Mouse (Mus musculus) thymus, adult 18-20 months (tissue): ENCODE measurements at regions not wholly inside any gene's neighbourhood (a gene's known extent, or its start where the extent isn't known, plus 50 kb on each side); places are given as distances from the start of the nearest gene placed in this dataset.
"Not testable (repeated sequence)": the region's sequence is repeated elsewhere in the genome, so short reads cannot be mapped to it uniquely, and the experiment has no call there.

Experiments
- DNase-seq, 2 experiments: peaks; one replicate each; pipeline ENCODE4 v3.0.0; 2022; ENCODE audit warnings: mixed read lengths in 2 of 2

- DNase-seq: no peak
Measured at GRCm38 (mm10) chr7:82047456-82047855, 55.4 kb upstream of the Bnc1 start.

DNA sequence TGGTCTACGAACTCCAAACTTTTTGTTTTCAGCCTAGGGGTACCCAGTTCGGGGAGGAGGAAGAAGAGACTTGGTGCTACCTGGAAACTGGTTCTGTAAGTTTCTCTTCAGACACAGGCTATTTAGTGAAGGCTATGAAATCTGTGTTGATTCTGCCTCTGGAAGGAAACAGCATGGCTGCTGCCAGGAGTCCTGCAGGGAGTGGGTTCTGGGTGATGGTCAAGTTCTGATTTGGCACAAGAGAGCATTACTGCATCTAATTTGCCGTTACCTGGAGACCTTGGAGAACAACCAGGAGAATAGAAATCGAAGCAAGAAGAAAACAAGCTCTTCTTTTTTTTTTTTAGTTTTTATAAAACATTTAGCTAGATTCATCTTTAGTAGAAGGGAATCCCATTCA is 61.3 kb upstream of the Bnc1 start:
- no peak for DNase-seq

DNA sequence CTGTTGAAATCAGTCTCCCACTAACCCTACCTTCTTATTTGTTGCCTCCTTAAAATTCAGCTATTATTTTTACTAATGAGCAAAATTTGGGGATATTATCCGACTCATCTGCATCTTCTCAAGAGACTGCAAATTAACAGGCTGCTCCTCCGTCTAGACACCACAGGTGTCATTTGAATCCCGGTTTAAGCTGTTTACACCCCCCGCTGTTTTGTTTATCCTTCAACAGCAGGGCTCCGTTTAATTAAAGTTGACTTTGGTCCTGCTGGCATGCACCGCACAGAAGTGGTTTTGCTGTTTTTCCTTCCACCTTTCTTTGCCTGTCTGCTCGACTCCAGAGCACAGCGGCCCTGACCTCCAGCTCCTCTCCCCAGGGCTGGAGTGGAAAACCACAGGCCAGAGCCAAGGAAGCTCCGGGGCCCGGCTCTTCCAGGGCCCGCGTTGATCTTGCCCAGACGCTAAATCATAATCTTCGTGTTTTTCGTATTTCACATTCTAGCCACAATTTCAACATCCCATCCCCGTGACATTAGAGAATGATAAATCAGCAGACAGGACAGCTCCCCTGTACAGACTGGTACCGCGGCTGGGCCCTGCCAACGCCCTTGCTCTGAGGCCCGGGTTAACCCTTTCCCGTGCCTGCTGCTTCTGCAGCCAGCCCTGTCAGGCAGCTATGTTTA is 64.6 kb upstream of the Bnc1 start:
- no peak for DNase-seq

DNA sequence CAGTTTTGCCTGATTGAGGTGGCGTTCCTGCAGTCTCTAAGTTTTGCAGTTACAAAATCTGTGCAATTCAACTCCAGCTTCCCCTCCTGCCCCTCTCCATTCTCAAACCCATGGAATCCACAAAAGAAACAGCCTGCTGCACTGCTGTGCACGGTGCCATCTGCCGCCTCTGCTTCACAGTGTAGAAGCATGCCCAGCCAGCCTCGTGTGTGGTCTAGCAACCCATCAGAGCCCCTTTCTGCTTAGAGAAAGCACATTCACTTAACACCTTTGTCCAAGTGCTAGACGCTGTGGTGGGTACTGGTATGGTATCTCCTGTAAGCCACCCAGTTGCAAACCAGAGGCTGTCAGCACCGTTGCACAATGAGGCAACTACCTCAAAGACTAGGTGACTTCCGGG is 71.3 kb upstream of the Bnc1 start:
- no peak for DNase-seq

GRCm38 (mm10) chr7:82069629-82070450 is 77.7 kb upstream of the Bnc1 start:
- no peak for DNase-seq

DNA sequence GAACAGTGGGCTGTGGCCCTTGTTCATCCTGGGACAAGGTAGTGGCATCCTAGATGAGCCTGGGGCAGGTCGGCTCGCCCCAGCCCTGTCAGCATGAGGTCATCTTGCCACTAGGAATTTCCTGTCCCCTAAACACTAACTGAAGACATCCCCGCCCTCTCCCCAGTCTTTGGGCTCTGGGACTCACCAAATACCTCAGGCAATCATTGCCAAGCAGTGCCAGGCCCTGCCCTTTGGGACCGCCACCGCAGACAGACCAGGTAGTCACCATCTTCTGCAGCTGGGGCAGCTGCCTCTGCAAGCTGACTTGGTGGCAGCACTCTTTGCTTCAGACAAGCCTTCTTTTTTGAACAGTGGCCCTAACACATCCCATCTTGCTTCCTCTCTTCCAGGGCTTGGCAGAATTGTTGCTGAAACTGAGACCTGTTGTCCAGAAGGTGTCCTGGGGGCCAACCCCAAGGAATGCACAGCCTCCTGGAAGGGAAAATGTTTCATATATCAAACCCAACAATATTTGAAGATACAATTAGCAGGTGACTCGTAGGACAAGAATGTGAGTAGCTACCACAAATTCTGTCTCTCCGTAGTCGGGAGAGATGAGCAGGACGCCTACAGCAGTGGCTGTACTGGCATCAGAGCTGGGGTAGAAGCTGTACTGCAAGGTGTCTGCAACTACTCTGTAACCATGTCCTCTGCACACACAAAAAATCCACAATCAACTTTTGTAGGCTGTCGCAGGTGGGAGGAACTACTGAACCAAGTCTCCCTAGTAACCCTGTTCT is 79.0 kb upstream of the Bnc1 start:
- DNase-seq: no peak

DNA sequence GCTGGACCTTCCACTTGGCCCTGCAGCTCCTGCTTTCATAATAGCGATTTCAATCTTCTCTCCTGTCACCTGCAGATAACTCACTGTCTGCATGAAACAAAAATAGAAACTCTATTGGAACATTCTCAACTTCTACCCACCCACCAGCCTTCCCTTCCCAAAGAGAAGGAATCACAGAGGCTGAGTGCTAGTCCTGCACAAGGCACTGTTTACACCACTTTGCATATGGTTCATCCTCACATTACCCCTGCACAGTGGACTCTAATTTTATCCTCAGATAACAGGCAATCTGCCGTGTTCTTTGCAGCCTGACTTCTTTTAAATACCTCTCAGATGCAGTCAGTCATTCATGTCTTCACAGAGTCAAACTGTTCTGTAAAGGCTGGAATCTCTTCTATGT is 83.3 kb upstream of the Bnc1 start:
- no peak for DNase-seq

GRCm38 (mm10) chr7:82081851-82082250 is 89.8 kb upstream of the Bnc1 start:
- no peak for DNase-seq

GRCm38 (mm10) chr7:82082883-82083282 is 90.8 kb upstream of the Sh3gl3 start:
- no peak for DNase-seq

GRCm38 (mm10) chr7:82084473-82084872 is 89.2 kb upstream of the Sh3gl3 start:
- DNase-seq: no peak

DNA sequence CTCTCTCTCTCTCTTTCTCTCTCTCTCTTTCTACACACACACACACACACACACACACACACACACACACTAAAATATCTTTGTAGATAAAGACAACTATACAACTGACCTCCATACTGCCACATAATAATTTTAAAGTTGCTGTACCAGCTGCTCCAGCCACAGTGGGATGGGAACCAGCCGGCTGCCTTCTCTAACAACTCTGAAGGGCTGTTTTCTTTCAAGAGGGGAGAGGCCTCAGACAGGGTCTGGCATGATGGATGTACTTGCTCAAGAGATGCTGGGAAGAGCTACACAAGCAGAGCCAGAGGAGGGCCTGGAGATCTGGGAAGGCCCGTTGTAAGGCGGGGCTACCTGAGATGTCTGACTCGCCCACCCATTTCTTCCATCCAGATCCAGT is 88.4 kb upstream of the Sh3gl3 start:
- no peak for DNase-seq

DNA sequence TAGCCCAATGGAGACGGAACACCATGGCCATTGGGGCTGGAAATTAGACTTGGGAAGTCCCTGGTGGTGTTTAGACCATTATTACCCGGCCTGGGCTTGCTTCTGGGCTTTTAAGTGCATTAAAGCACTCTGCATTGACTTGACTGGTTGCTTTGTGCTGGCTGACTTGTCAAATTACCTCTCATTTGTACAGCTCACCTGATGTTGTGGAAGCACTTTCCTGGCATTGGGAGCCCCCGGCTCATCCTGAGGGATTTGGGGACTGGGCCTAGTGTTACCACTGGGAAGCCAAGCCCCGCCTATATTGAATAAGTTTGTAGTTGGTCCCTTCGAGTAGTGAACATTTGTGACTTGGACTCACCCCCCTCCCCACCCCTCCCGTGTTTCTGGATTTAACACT is 75.5 kb upstream of the Sh3gl3 start:
- no peak for DNase-seq

DNA sequence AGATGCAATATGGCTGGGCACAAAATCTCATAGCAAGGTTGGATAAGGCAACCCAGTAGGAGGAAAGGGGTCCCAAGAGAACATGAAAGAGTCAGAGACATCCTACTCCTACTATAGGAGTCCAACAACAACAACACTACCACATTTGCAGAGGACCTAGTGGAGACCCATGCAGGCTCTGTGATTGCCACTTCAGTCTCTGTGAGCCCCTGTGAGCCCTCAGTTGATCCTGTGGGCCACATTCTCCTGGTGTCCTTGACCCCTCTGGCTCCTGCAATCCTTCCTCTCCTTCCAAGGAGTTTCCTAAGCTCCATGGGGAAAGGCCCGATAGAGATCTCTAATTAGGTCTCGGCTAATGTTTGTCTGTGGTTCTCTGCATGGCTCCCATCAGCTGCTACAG is 72.3 kb upstream of the Sh3gl3 start:
- DNase-seq: no peak

- no peak for DNase-seq
Measured at GRCm38 (mm10) chr7:82105631-82106030, 68.0 kb upstream of the Sh3gl3 start.

DNA sequence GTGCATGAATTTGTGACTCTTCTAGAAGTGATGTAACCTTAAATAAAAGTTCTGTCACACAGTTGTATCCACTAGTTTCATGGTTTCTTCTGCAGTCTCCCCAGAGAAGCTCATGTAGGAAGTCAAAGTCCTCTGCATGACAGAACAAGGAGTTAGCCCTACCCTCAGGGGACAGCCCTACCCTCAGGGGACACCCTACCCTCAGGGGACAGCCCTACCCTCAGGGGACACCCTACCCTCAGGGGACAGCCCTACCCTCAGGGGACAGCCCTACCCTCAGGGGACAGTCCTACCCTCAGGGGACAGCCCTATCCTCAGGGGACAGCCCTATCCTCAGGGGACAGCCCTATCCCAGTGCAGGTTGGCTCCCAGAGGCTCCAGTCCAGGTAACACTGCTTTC is 64.5 kb upstream of the Sh3gl3 start:
- not testable (repeated sequence) for DNase-seq

DNA sequence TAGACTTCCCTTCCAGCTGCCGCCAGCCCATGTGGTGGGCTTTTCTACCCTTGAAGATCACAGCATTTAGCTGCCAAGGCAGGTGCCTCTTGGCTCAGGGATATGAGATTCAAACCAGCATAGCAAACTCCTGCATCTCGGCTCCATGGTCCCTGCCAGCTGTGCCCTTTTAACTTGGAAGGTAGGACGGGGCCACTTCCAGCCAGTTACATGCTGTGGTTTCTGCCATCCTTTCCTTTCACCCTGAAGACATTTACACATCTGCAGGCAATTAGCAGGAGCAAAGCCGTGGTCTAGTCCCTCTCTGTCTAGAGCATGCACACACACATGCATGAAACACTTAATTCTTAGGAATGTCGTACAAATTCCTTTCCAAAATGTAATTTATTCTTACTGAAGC is 64.1 kb upstream of the Sh3gl3 start:
- DNase-seq: no peak

DNA sequence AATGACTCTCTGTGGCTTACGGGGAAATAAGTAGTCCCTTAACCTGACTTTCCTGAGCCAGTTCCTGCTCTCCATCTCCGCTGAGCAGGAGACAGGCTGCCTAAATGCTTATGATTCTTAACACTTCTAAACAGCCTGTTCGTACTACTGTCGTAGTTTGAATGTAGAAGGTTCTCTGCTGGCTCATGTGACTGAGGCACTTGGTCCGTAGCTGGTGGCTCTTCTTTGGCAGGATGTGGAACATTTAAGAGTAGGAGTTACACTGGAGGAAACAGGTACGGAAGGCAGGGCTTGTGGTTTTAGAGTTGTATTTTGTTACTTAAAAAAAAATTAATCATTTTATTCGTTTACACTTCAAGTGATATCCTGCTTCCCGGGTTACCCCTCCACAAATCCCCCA is 63.7 kb upstream of the Sh3gl3 start:
- no peak for DNase-seq

- DNase-seq: no peak
Measured at GRCm38 (mm10) chr7:82112046-82112445, 61.6 kb upstream of the Sh3gl3 start.

DNA sequence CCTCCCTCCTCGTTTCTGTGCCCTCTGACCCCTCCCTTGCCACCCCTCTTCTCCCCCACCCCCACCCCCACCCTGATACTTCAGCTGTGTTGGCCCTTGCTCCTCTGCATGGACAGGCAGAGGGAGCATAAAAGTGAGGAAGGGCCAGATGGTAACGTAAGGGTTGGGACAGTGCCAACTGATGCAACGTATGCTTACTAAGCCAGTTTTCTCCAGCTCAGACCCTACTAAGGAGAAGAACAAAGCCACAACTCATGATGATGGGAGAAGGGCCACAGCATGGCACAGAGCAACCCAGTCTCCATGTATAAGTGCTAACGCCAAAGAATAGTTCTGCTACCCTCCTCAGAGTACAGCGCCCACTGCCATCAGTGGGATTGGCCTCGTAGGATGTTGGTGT is 58.0 kb upstream of the Sh3gl3 start:
- no peak for DNase-seq

GRCm38 (mm10) chr7:82119266-82119665 is 54.4 kb upstream of the Sh3gl3 start:
- peak in 1 of 2 experiments; percentile 30 for DNase-seq

DNA sequence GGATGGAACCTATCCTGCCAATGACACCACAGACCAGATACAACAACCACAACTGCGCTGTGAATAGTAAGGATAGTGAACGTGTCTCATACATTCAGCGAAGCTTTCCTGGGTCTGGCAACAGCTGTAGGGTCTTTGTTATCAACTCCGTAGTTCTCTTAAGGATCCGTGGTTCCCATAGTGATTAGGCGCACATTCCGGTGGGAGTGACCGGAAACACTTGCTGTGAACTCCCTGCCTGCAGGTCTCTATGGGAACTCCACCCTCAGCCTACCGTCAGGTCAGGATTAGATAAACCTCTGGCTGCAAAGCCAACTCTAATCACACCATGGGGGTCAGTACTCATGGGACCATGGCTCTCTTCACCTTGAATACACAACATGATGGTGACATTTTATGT is 53.8 kb upstream of the Sh3gl3 start:
- no peak for DNase-seq

DNA sequence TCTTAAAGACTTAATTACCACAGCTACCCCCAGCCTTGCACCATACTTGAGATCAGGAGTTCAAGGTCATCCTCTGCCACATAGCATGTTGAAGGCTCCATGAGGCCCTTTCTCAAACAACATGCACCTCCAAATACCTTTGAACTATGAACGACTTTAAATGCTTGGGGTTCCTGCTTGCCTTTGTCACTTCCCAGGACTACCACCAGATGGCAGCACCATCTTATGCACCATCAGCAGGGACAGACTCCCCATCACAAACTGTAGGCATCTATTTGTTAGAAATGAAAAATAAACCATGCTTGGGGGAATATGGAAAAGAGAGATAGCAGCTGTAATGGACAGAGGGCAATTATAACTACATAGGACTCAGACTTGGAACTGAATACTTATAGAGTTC is 51.9 kb upstream of the Sh3gl3 start:
- peak; percentile 18 to 20 for DNase-seq
